Mouse (Mus musculus) retina, embryonic 14.5 days (tissue): Measurements from ENCODE around the gene Acss2.
A peak's percentile ranks its signal among the peaks of the same experiment; 100 is the strongest.
"Not testable (repeated sequence)": the region's sequence is repeated elsewhere in the genome, so short reads cannot be mapped to it uniquely, and the experiment has no call there.

ENCODE experiments used
- DNase-seq: peaks from one replicate; pipeline ENCODE4 v3.0.0-alpha.2; 2015; ENCODE audit warnings: low spot score

Acss2 gene

GRCm38 (mm10) chr2:155590876-155591275, 73.1 kb downstream of the Acss2 start:
- no peak for DNase-seq

DNA sequence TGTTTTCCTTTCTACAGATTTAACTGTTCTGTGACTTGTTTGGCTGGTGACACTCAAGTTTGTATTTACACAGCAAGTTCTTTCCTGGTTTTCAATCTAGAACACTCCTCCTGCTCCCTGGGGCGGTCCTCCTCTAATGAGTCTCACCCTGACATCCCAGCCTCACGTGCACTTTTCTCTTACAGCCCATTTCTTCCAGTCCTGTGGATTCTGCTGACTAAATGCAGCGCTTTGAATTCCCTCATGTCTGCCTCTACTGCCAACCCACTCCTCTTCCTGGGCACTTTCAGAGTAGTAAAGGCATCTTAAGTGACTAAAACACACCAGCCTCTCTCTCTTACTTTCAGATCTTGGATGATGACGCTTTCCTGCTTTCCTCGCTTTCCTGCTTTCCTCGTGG, 73.9 kb downstream of the Acss2 start:
- peak; percentile 28 for DNase-seq

- peak; percentile 98 for DNase-seq
Observed at GRCm38 (mm10) chr2:155592137-155592853, 74.5 kb downstream of the Acss2 start, which contains the start of gene Gss. Gene Gss (minus strand): TSS chr2:155592810.

- no peak for DNase-seq
Observed at GRCm38 (mm10) chr2:155592854-155593283, 75.1 kb downstream of the Acss2 start.

DNA sequence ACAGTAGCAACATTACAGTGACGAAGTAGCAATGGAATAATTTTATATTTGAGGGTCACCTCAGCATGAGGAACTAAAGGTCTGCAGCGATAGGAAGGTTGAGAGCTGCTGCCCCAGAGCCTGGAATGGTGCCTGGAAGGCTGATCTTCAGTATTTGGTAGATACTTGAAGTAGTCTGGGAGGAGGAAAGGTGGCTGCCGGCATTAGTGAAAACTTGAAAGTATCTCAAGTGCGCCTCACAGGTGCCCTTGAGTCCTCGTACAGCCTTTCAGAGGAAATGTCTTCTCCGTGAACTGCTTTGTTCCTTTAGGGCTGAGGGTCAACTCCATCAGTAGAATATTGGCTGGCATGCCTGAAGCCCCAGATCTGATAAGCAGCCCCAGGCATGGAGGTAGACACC, 77.8 kb downstream of the Acss2 start:
- DNase-seq: no peak

- DNase-seq: no peak
Observed at GRCm38 (mm10) chr2:155603707-155604106, 86.0 kb downstream of the Acss2 start.

DNA sequence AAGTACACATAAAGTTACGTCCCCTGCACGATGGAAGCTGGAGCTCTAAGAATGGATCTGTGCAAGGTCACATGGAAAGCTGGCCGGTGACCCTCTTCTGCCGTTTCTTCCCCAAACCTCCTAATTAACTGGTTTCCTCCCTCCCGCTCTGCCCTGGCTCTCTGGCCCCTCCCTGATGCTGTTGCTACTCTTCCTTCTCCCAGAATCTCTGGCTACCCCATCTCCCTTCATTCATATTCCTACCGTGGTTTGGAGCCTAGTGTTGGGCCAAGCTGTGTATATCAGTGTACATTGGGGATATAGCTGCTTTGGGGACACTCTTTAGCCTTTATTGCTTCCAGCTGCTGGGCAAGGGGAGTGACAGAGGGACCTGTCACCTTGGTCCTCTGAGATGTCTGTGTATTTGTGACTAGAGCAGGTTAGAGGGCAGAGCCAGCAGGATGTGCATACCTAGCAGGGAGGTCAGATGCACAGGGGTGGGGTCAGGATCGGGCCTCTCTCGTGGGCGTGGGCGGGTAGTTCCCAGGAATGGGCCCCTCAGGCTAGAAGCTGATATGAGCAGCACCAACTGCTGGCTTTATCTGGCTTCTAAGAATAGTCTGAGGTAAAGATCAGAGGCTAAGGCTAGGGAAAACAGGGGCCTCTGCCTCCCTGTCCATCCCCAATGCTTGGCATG, 87.0 kb downstream of the Acss2 start:
- DNase-seq: no peak

DNA sequence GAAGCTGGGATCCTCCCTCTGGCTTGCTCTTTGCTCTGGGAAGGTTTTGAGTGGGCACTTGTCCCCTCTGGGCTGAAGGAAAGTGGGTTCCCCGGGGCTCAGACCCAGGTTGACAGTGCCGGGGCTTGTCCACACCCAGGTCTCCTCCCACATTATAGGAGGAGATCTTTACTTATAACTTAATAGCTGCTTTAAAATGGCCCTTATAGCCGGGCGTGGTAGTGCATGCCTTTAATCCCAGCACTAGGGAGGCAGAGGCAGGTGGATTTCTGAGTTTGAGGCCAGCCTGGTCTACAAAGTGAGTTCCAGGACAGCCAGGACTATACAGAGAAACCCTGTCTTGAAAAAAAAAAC, 87.5 kb downstream of the Acss2 start:
- not testable (repeated sequence) for DNase-seq

DNA sequence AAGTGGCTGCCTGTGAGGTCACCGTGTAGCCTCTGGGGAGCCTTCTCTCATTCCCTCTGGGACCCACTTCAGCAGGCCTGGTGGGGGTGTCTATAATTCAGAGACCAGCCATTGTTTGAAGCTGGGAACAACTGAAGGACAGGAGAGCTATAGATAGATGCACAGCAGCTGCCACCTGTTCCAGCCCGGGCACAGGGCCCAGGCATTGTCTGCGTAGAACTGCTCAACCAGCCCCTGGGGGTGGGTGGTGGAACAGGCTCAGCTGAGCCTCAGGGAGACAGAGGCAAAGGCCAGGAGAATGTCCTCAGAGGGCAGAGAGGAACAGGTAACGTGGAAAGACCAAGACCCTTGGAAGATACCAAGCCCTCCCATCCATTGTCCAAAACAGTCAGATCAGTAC, 88.6 kb downstream of the Acss2 start:
- DNase-seq: no peak

DNA sequence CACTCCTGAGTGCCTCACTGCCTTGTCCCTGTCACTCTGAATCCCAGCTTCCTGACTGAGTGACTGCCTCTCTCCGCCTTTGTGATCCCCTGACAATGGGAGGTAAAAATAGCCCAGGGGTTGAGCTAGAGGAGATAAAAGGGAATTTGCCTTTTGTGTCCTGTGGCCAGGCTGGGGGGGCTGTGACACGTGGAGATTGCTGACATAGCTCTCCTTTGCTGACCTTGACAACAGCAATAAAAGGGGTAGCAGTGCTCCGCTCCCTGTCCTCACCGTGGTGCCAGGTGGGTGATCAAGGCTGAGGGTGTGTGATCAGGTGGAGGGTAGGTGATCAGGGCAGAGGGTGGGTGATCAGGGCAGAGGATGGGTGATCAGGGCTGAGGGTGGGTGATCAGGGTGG, 93.2 kb downstream of the Acss2 start, which contains the start of gene Myh7b:
Myh7b (plus strand) TSS at position 235 of the 400 bp plus-strand sequence.
- no peak for DNase-seq

- no peak for DNase-seq
Observed at GRCm38 (mm10) chr2:155611834-155612550, 94.2 kb downstream of the Acss2 start.

DNA sequence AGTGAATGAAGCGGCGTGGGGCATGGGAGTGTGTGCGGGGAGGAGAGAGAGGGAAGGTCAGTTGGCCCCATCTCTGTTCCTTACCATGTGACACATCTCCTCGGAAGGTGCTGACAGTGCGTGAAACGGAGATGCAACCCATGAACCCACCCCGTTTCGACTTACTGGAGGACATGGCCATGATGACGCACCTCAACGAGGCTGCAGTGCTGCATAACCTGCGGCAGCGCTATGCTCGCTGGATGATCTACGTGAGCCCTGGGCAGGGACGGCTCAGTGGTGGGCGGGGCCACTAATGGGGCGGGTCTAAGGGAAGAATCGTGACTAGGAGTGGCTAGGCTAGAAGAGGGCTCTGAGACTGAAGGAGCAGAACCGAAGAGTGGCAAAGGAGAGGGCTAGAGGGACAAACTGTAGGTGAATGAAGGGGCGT, 95.6 kb downstream of the Acss2 start:
- peak; percentile 68 for DNase-seq

DNA sequence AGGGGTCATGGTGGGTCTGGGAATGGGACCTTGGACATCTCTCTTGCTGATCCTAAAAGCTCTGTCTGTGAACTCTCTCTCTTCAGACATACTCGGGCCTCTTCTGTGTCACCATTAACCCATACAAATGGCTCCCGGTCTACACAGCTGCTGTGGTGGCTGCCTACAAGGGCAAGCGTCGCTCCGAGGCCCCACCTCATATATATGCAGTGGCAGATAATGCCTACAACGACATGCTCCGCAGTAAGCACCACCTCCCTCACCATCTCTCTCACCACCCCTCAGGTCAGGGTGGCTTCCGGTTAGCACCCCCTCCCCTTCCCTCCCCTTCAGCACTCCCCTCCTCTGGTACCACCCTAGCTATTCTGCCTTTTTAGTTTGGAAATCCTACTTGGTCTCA, 96.2 kb downstream of the Acss2 start:
- no peak for DNase-seq

DNA sequence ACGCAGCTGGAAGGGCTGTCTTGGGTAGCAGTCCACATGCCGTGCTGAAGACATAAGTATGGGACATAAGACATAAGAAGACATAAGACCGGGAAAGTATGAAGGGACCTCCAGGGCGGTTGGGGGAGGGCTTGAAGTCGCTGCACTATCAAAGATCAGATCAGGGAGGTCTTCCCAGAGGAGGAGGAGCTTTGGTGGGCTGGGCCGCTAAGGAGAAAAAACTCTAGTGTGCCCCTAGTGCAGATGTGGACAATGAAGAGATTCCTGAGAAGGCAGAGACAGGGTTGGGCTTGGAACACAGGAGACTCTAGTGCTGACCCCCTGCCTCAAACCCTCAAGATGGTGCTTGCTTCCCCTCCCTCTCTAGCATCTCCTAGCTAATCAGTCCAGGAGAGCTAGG, 99.2 kb downstream of the Acss2 start:
- no peak for DNase-seq

DNA sequence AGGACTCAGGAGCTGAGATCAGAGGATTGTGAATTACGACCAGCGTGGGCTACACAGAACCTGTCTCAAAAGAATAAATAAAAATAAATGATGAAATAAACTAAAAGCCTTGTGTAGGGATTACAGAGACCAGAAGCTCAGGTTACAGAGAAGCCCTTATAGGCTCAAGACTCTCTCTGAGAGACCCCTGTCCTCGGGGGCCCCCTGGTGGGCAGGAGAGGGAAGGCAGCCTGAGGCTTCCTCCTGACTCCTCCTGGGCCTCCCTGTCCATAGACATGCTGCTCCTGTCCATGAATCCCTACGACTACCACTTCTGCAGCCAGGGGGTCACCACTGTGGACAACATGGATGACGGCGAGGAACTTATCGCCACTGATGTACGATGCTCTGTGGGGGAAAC, 102.1 kb downstream of the Acss2 start:
- peak; percentile 92 for DNase-seq

GRCm38 (mm10) chr2:155622606-155623005, 104.9 kb downstream of the Acss2 start:
- no peak for DNase-seq

DNA sequence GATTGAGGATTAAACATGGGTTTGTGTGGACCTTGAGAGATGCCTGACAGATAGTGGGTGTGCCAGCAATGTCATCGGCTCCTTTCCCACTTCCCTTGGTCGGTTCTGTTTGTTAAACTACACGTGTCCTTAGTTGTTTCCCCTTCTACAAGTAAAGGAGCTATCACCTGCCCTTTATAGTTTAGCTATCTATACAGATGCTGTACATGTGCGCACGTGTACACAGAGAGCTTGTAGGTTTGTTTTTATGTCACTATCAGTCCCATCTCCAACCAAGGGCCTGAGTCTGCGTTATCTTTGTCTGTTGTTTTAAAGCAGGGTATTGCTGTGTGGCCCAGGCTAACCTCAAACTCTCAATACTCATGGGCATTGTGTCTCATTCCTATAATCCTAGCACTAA, 106.2 kb downstream of the Acss2 start:
- DNase-seq: no peak

GRCm38 (mm10) chr2:155624730-155625129, 107.0 kb downstream of the Acss2 start:
- peak; percentile 55 for DNase-seq

- no peak for DNase-seq
Observed at GRCm38 (mm10) chr2:155626277-155626676, 108.5 kb downstream of the Acss2 start.

DNA sequence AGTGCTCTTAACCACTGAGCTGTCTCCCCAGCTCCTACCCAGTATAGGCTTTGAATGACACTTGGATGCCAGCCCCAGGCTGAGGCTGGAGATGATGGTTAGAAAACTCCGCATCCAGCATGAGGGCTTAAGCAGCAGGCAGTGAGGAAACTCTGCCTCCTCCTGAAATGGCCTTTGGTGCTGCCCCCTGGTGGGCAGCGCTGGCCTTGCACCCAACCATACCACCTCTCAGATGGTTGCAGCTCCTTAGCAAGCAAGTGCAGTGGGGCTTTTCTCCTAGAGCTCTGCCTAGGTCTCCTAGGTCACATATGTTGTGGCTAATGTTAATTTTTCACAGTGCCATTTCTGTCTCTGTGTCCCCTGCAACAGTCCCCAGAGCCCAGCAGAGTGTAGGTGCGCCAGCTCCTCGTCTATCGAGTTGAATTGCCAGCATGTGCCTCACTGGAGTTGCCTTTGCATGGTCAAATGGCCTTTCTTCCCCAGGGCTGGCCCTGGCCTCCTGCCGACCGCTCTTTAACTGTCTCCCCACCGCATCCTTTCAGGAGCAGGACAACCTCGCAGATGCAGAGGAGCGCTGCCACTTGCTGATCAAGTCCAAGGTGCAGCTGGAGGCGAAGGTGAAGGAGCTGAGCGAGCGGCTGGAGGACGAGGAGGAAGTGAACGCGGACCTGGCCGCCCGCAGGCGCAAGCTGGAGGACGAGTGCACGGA, 109.4 kb downstream of the Acss2 start:
- peak; percentile 87 for DNase-seq

GRCm38 (mm10) chr2:155628112-155628511, 110.4 kb downstream of the Acss2 start:
- DNase-seq: no peak

DNA sequence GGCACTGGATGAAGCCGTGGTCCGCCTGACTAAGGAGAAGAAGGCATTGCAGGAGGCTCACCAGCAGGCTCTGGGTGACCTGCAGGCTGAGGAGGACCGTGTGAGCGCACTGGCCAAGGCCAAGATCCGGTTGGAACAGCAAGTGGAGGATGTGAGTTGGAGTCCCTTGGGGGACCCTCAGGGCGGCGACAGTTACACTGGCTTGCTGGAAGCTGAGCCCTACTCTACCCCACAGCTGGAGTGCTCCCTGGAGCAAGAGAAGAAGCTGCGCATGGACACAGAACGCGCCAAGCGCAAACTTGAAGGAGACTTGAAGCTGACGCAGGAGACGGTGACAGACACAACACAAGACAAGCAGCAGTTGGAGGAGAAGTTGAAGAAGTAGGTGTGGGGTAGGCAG, 110.8 kb downstream of the Acss2 start:
- DNase-seq: no peak
